Mouse (Mus musculus) spleen, adult 10 weeks (tissue): ENCODE measurements around the gene Ptk6. TPM values are rescaled to one million over a fixed set of nuclear protein-coding genes. Genes with fewer than 3 reads are reported as not detected.

Experiments
- polyA plus RNA-seq: library from polyadenylated mRNA; stranded (reverse); fragments of 350-450 nt; fragmentation: Illumina TruSeq; extraction: RNeasy Lipid Tissue Mini Kit (QIAGEN cat#74804); gene quantifications from one replicate; pipeline ENCODE4 v1.2.3, GENCODE M21; 2015; ENCODE audit warnings: low replicate concordance; ENCODE audit not compliant: insufficient read depth

Gene Ptk6
- polyA plus RNA-seq = 0.48 TPM

DNA sequence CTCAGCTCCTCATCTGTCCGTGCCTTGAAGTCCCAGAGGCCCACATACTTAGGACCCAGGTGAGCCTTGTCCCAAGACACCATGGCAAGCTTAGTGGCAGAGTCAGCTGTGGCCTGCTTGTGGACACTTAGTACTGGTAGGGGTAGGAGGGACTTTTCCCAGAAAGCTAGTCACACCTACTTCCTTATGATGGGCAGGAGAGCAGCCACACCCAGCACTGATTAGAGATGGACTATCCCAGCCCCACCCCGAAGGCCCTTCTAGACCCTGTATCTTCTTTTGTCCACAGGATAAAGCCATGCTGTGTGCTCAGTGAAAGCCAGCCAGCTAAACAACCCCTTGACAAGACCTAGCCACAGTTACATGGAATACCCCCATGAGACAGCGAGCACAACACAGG, at the start of gene Ptk6:
Ptk6 (minus strand) TSS at position 368 of the 400 bp plus-strand sequence.

DNA sequence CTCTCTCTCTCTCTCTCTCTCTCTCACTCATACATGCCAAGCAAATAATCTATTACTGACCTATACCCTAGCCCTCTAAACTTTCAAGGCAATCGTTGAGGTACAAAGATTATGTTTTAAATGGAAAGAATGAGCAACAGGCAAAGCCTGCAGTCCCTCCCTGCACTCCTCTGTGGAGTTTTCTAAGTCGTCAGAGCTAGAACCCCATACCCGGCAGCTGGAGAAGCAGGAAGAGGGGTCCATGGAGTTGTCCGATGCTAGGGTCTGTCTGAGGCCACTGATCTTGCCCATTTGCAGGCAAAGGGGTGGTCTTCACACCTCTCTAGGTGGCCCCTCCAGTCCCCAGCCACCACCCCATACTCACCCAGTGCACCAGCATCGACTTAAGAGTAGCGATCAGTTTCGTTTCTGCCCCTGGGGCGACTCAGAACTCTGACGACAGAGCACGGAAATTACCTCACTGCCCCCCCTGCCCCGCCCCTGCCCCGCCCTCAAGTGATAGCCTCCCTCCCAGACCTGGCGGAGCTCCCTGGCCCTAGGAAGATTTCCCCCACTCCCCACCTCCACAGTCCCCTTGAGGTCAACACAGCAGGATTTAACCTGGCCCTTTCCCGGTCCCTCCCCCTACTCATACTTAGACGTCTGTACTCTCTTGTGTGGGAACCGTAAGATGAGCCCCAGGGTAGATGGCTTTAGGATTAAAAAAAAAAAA, 39.2 kb upstream of the Ptk6 start, which contains the start of gene Helz2:
Helz2 (minus strand) TSS at position 426 of the 712 bp plus-strand sequence.

DNA sequence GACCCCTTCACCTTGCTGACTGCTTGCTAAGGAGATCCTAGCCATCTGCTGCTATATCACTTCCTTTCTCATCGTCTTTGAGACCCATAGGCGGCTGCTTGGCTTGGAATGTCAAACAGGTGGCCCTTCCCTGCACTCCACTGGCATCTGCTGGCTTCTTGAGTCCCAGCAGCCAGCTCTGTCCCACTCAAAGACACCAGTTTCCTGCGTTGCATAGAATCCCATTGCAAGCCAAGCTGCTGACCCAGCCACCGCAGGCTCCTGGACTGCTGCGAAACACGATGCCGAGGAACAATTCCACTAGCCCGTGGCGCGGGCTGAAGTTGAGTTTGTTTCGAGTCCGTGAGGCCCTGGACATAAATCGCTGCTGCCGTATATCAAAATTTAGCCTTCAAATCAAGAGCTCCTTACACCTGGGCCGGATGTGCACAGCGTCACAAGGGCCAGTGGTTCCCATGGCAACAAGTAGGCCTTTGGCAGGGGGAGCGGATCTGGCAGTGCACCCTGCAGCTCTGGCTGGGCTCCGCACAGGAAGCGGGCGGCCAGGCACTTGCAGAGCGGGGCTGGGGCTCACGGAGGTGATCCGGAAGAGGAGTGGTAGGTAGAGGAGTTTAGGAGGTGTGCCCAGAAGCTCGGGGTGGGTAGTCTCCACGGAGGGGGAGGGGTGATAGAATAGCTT, 17.1 kb upstream of the Ptk6 start, which contains the start of gene Fndc11:
Fndc11 (plus strand) TSS at position 476 of the 679 bp plus-strand sequence.

DNA sequence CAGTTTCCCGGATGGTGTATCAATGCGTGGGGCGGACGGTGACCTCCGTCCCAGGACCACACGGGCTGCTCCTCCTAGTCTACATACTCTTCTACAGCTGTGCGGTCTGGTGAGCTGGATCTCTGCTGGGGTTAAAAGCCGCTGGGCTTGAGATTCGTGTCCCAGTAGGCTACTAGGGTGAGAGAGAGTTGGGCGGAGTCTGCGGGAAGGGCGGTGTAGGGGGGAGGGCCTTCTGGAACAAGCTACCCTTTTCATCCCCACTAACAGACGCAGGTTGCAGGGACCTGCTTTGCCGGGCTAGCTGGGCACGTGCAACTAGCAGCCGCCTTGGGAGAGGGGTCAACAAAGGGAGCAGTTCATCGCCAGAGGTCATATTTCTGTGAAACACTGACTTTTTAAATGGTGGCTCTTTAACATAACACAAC, 10.4 kb upstream of the Ptk6 start, which contains the start of gene Srms:
Srms (minus strand) TSS at position 165 of the 425 bp plus-strand sequence.

DNA sequence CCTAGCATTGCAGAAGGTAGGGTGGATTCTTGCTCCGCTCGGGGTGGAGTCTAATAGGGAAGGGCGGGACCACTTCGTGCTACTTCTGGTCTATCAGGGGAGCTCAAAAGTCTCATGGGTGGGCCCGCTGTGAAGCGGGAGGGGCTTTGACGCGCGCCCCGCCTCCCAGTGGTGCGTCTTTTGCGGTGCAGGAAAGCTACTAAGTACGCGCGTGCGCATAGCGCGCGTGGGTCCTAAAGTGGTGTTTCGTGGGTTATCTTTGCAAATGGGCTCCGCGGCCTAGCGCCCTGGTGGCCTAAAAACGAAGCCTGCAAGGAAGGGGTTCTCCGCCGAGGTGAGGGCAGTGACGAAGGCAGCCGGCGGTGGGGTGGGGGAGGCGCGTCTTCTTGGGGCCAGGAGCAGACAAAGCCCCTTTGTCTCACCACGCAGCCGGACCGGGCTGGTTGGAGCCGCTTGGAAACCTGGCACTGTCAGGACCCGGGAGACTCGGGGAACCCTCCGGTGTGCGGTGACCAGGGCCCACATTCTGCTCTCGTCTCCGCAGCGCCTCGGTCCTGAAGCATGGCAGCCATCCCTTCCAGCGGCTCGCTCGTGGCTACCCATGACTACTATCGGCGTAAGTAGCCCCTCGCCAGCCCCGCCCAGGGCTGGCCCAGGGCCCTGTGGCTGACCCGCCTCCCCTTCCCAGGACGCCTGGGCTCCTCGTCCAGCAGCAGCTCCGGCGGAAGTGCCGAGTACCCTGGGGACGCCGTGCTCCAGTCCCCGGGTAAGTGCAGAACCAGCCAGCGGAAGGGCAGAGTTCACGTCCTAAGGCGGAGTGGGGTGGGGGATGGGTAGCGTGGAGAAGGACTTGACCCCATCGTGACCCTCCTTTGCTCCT, 15.2 kb downstream of the Ptk6 start, which contains the start of gene Ppdpf:
Ppdpf (plus strand) TSS at position 127 of the 880 bp plus-strand sequence.

DNA sequence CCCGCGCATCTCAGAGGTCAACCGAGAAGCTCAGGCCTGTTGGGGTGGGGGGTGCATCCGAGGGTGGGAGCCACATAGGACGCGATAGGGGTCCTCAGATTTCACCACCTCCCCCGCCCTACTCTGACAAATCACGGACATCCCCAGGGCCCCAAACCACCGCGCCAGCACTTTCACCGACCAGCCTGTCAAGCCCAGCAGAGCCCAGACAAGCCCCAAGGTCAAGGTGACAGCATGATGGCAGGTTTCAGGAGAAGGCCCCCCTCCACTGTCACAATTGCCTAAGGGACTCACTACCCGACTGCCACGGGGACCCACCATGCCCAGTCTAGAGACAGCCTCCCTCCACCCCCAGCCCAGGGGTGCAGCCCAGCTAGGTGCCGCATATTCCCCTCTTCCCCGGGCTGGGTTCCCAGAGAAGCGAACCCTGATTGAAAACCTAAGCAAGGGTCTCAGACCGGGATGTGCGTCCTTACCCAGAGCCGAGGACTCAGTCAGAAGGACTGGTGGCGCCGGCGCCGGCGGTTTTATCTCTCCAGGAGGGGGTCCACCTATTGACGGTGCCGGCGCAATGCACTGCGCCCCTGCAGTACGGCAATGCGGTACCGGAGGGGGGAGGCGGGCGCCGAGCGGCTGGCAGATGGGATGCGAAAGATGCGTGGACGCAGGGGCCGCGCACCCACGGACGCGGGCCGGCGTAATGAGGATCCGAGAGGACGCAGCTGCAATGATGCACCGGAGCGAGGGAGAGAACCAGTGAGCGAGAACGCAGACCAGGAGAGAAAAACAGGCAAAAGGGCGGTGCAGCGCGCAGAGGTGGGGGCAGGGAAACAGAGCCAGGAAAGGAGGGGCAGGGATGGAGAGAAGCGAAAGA, 46.1 kb downstream of the Ptk6 start, which contains the start of gene Eef1a2:
Eef1a2 (minus strand) TSS at position 767 of the 874 bp plus-strand sequence.

Other genes starting within 250 kb of the Ptk6 start
- gene Nkain4, start 248.1 kb downstream of the Ptk6 start, polyA plus RNA-seq = 1.1 TPM
- gene Arfgap1, start 235.6 kb downstream of the Ptk6 start, polyA plus RNA-seq = 29.3 TPM
- gene Col20a1, start 216.3 kb downstream of the Ptk6 start, polyA plus RNA-seq = 1.6 TPM
- gene Chrna4, start 159.2 kb downstream of the Ptk6 start, polyA plus RNA-seq = not detected
- gene Kcnq2, start 67.5 kb downstream of the Ptk6 start, polyA plus RNA-seq = not detected
- not detected for gene Eef1a2, start 45.8 kb downstream of the Ptk6 start, polyA plus RNA-seq
- 97.7 TPM for gene Ppdpf, start 15.5 kb downstream of the Ptk6 start, polyA plus RNA-seq
- gene Srms, start 10.4 kb upstream of the Ptk6 start, polyA plus RNA-seq = 0.75 TPM
- gene Fndc11, start 17.2 kb upstream of the Ptk6 start, polyA plus RNA-seq = not detected
- gene Helz2, start 39.2 kb upstream of the Ptk6 start, polyA plus RNA-seq = 71.7 TPM
- 38.0 TPM for gene Gmeb2, start 85.2 kb upstream of the Ptk6 start, polyA plus RNA-seq
- gene Stmn3, start 111.7 kb upstream of the Ptk6 start, polyA plus RNA-seq = not detected
- 63.2 TPM for gene Rtel1, start 117.0 kb upstream of the Ptk6 start, polyA plus RNA-seq
- gene Zgpat, start 162.1 kb upstream of the Ptk6 start, polyA plus RNA-seq = 30.7 TPM
- 122 TPM for gene Arfrp1, start 162.6 kb upstream of the Ptk6 start, polyA plus RNA-seq
- gene Lime1, start 177.3 kb upstream of the Ptk6 start, polyA plus RNA-seq = 43.1 TPM